In genomic region chr6:21325251-21325650, GRCm38 (mm10) we compare ENCODE assay signal across 16 mouse cellular contexts.
DNase-seq lines count a peak whose midpoint lies in the region; ATAC-seq and TF ChIP-seq lines count a peak whose summit lies in the region.
"Had no signal": no experiment of that assay in that cellular context is flagged by ENCODE, and none has a peak within 500 bp of the region (broad histone marks: within the 10 kb centered on the region; RNA-seq: fewer than 3 reads in every experiment).

No protein-coding gene starts in this region.

- no peak overlapping the region for H3K9ac ChIP-seq in forebrain, postnatal 0 days
- no peak overlapping the region for H3K9ac ChIP-seq in midbrain, embryonic 13.5 days (replicated peaks)
- H3K9ac ChIP-seq: embryonic facial prominence, embryonic 13.5 days; limb, embryonic 15.5 days; lung, embryonic 15.5 days had no signal

- H3K4me3 ChIP-seq in forebrain, postnatal 0 days (ENCODE audit: low read depth, low read length), result no peak overlapping the region
- no peak overlapping the region for H3K4me3 ChIP-seq in midbrain, embryonic 13.5 days (replicated peaks)
- H3K4me3 ChIP-seq: embryonic facial prominence, embryonic 13.5 days; limb, embryonic 15.5 days; lung, embryonic 15.5 days; megakaryocyte, embryonic 14.5 days had no signal

- no peaks in the 10 kb centered on the region for H3K27me3 ChIP-seq in forebrain, postnatal 0 days (ENCODE audit: insufficient read depth, low read length)
- H3K27me3 ChIP-seq in midbrain, embryonic 13.5 days, result no peaks in the 10 kb centered on the region
- H3K27me3 ChIP-seq: embryonic facial prominence, embryonic 13.5 days; limb, embryonic 15.5 days; lung, embryonic 15.5 days; megakaryocyte, embryonic 14.5 days had no signal

- no peaks in the 10 kb centered on the region for H3K4me1 ChIP-seq in forebrain, postnatal 0 days (ENCODE audit: insufficient read depth)
- H3K4me1 ChIP-seq in midbrain, embryonic 13.5 days (replicated peaks), result peaks cover 24% of the 10 kb centered on the region
- H3K4me1 ChIP-seq: embryonic facial prominence, embryonic 13.5 days; limb, embryonic 15.5 days; lung, embryonic 15.5 days; megakaryocyte, embryonic 14.5 days had no signal

- no peak overlapping the region for H3K27ac ChIP-seq in forebrain, postnatal 0 days (ENCODE audit: low read depth, low read length)
- peak overlapping the region; percentile 53; the same call in 1 of the 2 replicates for H3K27ac ChIP-seq in midbrain, embryonic 13.5 days
- H3K27ac ChIP-seq: embryonic facial prominence, embryonic 13.5 days; limb, embryonic 15.5 days; lung, embryonic 15.5 days had no signal

- TF ChIP-seq CTCF in forebrain, postnatal 0 days (IDR thresholded peaks at IDR 0.05; ENCODE audit: low read depth), result no peak

- no peaks in the 10 kb centered on the region for H3K9me3 ChIP-seq in forebrain, postnatal 0 days (ENCODE audit: low read length)
- H3K9me3 ChIP-seq in midbrain, embryonic 13.5 days, result no peaks in the 10 kb centered on the region
- H3K9me3 ChIP-seq: embryonic facial prominence, embryonic 13.5 days; limb, embryonic 15.5 days; lung, embryonic 15.5 days; megakaryocyte, embryonic 14.5 days had no signal

- H3K4me2 ChIP-seq in forebrain, postnatal 0 days (ENCODE audit: low read depth), result no peak overlapping the region
- H3K4me2 ChIP-seq in midbrain, embryonic 13.5 days (replicated peaks), result no peak overlapping the region
- H3K4me2 ChIP-seq: embryonic facial prominence, embryonic 13.5 days; limb, embryonic 15.5 days; lung, embryonic 15.5 days had no signal

- 14% methylated on average over 1 of the region's 1 CpGs for WGBS in forebrain, postnatal 0 days
- 3% methylated on average over 1 of the region's 1 CpGs for WGBS in midbrain, embryonic 13.5 days

- H3K36me3 ChIP-seq in forebrain, postnatal 0 days (ENCODE audit: insufficient read depth), result no peaks in the 10 kb centered on the region
- H3K36me3 ChIP-seq in midbrain, embryonic 13.5 days, result no peaks in the 10 kb centered on the region
- H3K36me3 ChIP-seq: embryonic facial prominence, embryonic 13.5 days; limb, embryonic 15.5 days; lung, embryonic 15.5 days had no signal

- ATAC-seq in forebrain, postnatal 0 days, result peak; percentile 74; the same call in 1 of the 2 replicates
- peak; percentile 91 for ATAC-seq in midbrain, embryonic 13.5 days
- ATAC-seq in megakaryocyte-erythroid progenitor cell, adult 5-6 weeks (replicated peaks; ENCODE audit: low FRiP score, low TSS enrichment, poor library complexity, severe bottlenecking), result no peak
- ATAC-seq: intestine, embryonic 16.5 days had no signal

- DNase-seq in R1 (ENCODE audit: low read depth, low spot score) (peak; percentile 48), adipocyte (ENCODE audit: low spot score) (no peak)
- peak; percentile 65 for DNase-seq in embryo, embryonic 10.5 days (ENCODE audit: low spot score)
- no peak for DNase-seq in forebrain, postnatal 0 days
- DNase-seq in ovary, postnatal 10 days (ENCODE audit: low spot score), result no peak
- no peak for DNase-seq in right cerebral cortex, postnatal 25 days
- DNase-seq: adrenal gland, postnatal 14 days; cerebellum, adult 2 months; heart, adult 11 months had no signal

Comparison
In these comparisons a context has a peak if more than half of its experiments do, and no peak if none do; other contexts are left out.
1. DNase-seq: peak in R1 (single experiment) and embryo, embryonic 10.5 days (single experiment); none in forebrain, postnatal 0 days (single experiment), ovary, postnatal 10 days (single experiment), right cerebral cortex, postnatal 25 days (single experiment) and adipocyte (single experiment).